Mouse (Mus musculus): ENCODE data around the gene Trib2.

DNA sequence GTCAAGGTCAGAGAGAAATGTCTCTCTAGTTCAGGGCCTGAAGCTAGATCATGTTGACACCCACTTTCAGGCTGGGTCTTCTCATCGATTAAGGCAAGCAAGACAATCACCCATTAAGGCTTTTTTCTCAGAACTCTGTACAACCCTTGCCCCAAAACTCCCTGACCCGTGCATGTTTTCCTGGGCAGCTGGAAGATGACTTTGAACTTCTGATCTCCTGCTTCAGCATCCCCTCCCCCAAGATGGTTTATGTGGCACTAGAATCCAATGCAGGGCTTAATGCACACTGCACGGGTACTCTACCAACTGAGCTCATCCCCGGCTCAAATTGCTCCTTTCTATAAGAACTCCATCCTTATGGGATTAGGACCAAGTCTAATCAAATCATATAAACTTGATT, 35.3 kb upstream of the Trib2 start:
- no peak for TF ChIP-seq POLR2A (IDR thresholded peaks at IDR 0.05; ENCODE audit: low read depth, low read length)
- no peak for TF ChIP-seq CTCF (IDR thresholded peaks at IDR 0.05; ENCODE audit: extremely low read depth, insufficient read depth, insufficient read length, insufficient replicate concordance)

Data from spleen, adult 2 months (tissue).